Mouse (Mus musculus) myocyte (in vitro differentiated cells): ENCODE data around the gene Atp13a5.

Source experiments
- MYOD1 ChIP-seq, 3 experiments: IDR thresholded peaks; one replicate each; pipeline ENCODE4 v1.6.1; 2011; ENCODE audit warnings: control low read depth in 2 of 3, low read depth in 2 of 3, mild to moderate bottlenecking in 2 of 3, moderate library complexity in 1 of 3; ENCODE audit not compliant: insufficient read length in 2 of 3, control insufficient read depth in 1 of 3
- POLR2A ChIP-seq: IDR thresholded peaks from one replicate; pipeline ENCODE4 v1.6.1; 2011; ENCODE audit warnings: low read depth, mild to moderate bottlenecking, control low read depth, moderate library complexity; ENCODE audit not compliant: insufficient read length

DNA sequence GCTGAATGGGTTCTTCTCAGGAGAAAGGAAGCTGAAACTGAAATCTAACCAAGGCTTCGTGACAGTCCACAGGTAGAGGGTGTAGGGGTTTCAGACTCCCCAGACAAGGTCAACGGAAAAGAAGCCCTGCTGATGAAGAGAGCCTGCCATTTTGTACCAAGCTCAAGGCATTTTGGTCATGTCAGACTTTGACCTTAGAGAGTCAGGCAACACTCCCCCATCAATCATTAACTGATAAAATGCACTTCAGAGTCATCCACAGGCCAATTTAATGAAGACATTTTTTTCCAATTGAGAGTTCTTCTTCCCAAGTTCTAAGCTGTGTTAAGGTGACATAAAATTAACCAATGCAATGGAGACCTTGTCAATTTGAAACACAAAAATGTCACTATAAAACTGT, 177.4 kb downstream of the Atp13a5 start:
- TF ChIP-seq POLR2A (no peak), MYOD1 (IDR thresholded peaks at IDR 0.05; ENCODE audit: control insufficient read depth in 1 of 3, insufficient read length in 2 of 3, low read depth in 2 of 3) (no peak)
